Mouse (Mus musculus): ENCODE measurements around the gene Ube2r2. TPM values are rescaled to one million over a fixed set of nuclear protein-coding genes. Genes with fewer than 3 reads are reported as not detected.

Gene Ube2r2
- polyA plus RNA-seq, 1 experiment from 2014 or later: 94.0 TPM

DNA sequence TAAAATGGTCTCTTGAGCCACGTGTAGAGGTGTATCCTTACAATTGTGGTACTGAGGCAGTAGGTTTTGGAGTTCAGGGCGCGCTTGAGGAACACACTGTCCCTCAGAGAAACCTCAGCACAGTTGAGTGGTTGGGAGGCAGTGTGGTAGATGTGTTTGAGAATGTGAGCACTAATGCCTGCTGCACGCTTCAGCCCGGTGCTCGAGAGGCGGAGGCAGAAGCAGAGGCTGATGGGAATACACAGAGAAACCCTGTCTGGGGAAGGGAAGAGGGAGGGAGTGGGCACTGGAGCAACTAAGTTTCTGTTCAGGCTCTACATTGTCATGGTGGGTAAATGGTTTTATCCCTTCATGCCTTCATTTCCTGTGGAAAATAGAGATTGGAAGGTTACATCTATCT lies 15.6 kb downstream of the Ube2r2 start:
- no peak overlapping the region for H3K4me3 ChIP-seq
- no peak for ATAC-seq (ENCODE audit: insufficient number of reproducible peaks, insufficient read depth, low FRiP score, low TSS enrichment, low read depth)
- WGBS: 92% methylated on average over 7 of the region's 7 CpGs
- peaks cover 14% of the 10 kb centered on the region for H3K36me3 ChIP-seq
- H3K9ac ChIP-seq: no peak overlapping the region
- no peak overlapping the region for H3K4me2 ChIP-seq
- H3K4me1 ChIP-seq: no peaks in the 10 kb centered on the region
- no peaks in the 10 kb centered on the region for H3K27me3 ChIP-seq
- no peak overlapping the region for H3K27ac ChIP-seq
- no peaks in the 10 kb centered on the region for H3K9me3 ChIP-seq

DNA sequence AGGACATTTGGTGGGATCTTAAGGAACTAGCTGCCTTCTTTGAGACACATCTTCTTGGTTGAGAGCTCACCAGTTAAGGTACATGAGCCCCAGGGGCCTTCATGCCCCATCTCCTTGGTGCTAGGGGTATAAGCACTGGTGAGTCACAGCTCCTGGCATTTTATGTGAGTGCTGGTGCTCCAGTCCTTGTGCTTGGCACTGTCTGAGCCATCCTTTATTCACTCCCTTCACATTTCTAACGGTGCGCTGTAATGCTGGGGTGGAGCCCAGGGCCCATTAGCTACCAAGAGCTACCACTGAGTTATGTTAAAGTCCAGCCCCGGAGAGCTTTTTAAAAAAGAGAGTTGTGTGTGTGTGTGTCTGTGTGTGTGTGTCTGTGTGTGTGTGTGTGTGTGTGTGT lies 17.6 kb downstream of the Ube2r2 start:
- Histone ChIP-seq H3K4me1 (peaks cover 4% of the 10 kb centered on the region; the same call in 1 of the 2 replicates), H3K36me3 (peaks cover 11% of the 10 kb centered on the region), H3K9ac (no peak overlapping the region), H3K9me3 (no peaks in the 10 kb centered on the region), H3K27me3 (no peaks in the 10 kb centered on the region), H3K4me3 (no peak overlapping the region), H3K4me2 (no peak overlapping the region), H3K27ac (no peak overlapping the region)
- WGBS: 94% methylated on average over 3 of the region's 3 CpGs
- no peak for ATAC-seq (ENCODE audit: insufficient number of reproducible peaks, insufficient read depth, low FRiP score, low TSS enrichment, low read depth)

DNA sequence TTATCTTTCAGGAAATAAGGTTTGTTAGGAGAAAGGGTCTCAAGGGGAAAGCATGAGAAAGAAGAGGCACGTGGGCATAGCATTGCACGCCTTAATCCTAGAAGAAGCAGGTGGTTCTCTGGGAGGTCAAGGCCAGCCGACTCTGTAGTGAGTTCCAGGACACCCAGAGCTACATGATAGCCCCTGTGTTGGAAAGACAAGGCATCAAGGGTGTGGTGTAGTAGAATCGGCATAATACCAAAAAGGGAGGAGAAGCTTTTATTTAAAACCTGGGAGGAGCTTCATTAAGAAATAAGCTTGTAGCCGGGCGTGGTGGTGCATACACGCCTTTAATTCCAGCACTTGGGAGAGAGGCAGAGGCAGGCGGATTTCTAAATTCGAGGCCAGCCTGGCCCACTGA lies 21.4 kb downstream of the Ube2r2 start:
- no peak overlapping the region for H3K4me2 ChIP-seq
- H3K9ac ChIP-seq: no peak overlapping the region
- no peak for ATAC-seq (ENCODE audit: insufficient number of reproducible peaks, insufficient read depth, low FRiP score, low TSS enrichment, low read depth)
- 84% methylated on average over 9 of the region's 9 CpGs for WGBS
- no peaks in the 10 kb centered on the region for H3K36me3 ChIP-seq
- no peak overlapping the region for H3K4me3 ChIP-seq
- no peak overlapping the region for H3K27ac ChIP-seq
- H3K27me3 ChIP-seq: no peaks in the 10 kb centered on the region
- H3K9me3 ChIP-seq: no peaks in the 10 kb centered on the region
- H3K4me1 ChIP-seq: peaks cover 4% of the 10 kb centered on the region; the same call in 1 of the 2 replicates

DNA sequence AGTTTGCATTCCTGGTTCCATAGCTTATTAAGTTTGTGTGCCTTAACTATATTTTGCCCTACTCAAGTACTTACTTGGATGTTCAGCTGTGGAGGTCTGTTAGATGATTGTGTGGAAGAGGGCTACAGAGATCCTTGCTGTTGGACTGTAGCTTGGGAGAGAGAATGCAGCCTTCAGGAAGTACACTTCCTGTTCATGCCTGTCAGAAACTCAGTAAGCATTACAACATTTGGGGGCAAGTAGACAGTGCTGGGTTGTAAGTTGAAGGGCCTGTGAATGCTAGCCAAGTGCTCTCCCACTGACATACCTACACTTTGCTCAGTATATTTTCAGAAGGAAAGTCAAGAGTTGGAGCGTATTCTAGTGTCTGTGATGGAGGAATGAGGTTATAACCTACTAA lies 22.7 kb downstream of the Ube2r2 start:
- Histone ChIP-seq H3K9me3 (no peaks in the 10 kb centered on the region), H3K27ac (no peak overlapping the region), H3K27me3 (no peaks in the 10 kb centered on the region), H3K9ac (no peak overlapping the region), H3K4me1 (peaks cover 4% of the 10 kb centered on the region; the same call in 1 of the 2 replicates), H3K4me2 (no peak overlapping the region), H3K36me3 (no peaks in the 10 kb centered on the region), H3K4me3 (no peak overlapping the region)
- ATAC-seq (ENCODE audit: insufficient number of reproducible peaks, insufficient read depth, low FRiP score, low TSS enrichment, low read depth): no peak
- WGBS: 89% methylated on average over 1 of the region's 1 CpGs

DNA sequence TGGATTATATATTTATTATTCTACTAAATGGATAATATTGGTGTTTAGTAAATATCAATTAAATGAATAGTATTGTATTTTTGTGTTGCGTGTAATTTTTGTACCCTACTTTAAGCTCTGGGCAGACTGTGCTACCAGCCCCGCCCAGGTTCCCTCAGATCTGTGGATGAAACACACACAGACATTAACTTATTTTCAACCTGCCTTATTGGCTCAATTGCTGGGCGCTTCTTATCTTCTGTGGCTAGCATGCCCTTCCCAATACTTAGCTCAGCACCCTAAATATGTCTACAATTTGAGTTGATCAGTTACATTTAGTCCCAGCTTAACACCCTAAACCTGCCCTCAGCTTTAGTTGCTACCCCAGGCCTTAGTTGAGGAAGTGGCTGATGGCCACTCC lies 25.7 kb downstream of the Ube2r2 start:
- no peak for ATAC-seq (ENCODE audit: insufficient number of reproducible peaks, insufficient read depth, low FRiP score, low TSS enrichment, low read depth)
- Histone ChIP-seq H3K36me3 (no peaks in the 10 kb centered on the region), H3K4me2 (no peak overlapping the region), H3K27ac (no peak overlapping the region), H3K27me3 (no peaks in the 10 kb centered on the region), H3K4me3 (no peak overlapping the region), H3K4me1 (peaks cover 9% of the 10 kb centered on the region; the same call in 1 of the 2 replicates), H3K9ac (no peak overlapping the region), H3K9me3 (no peaks in the 10 kb centered on the region)
- 97% methylated on average over 3 of the region's 3 CpGs for WGBS

DNA sequence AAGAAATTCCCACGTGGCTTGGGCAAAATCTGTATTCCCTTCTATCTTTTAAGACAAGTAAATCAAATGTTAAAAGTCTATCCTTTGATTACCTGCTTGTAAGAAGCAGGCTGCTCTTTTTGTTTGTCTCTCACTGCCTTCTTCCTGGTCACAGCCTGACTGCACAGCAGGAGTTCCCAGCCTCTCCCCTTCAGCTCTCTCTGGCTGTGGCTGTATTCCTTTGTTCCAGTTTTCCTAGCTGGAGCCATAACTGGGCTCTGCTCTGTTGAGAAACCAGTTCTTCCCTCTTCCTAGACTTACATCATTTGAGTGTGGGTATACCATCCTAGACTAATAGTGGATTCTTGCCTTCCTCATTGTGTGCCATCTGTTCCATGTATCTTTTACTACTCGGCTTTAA lies 29.4 kb downstream of the Ube2r2 start:
- no peak overlapping the region for H3K4me3 ChIP-seq
- 43% methylated on average over 2 of the region's 2 CpGs for whole genome bisulfite sequencing

DNA sequence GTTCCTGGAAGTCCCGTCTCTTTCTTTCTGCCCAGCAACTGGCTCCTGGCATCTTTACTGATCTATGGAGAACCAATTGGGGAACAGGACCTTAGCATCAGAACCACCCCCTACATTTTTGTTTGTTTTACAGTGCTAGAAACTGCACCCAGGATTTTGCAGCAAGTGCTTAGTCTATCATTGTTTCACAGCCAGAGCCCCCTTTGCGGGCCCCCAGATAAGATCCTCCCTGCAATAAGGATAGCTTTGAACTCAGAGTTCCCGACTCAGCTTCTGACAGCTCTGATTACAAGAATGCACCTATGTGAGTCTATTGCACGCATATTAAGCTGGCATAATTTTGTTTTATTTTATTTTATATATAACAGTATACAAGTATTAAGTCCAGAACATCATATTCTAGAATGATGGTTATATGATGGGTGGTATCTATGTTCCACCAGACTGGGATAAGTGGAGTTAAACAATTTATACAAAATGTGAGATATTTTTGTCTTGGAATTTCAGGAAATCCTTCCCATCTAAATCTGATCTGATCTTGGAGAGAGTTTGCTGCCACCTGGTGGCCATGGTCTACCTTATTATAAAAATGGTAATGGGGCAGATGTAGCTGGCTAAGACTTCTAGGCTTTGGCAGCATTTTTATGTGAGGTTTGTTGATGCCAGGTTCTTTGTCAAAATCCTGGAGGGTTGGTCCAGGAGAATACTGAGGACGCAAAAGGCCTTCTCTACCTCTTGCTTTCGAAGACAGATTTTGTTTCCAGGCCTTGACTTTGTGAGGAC lies 30.3 kb downstream of the Ube2r2 start:
- Histone ChIP-seq H3K36me3 (peaks cover 18% of the 10 kb centered on the region), H3K4me2 (no peak overlapping the region), H3K4me3 (no peak overlapping the region), H3K9ac (no peak overlapping the region), H3K27ac (peak overlapping the region; percentile 35; the same call in 1 of the 2 replicates), H3K9me3 (no peaks in the 10 kb centered on the region), H3K27me3 (no peaks in the 10 kb centered on the region), H3K4me1 (peaks cover 4% of the 10 kb centered on the region; the same call in 1 of the 2 replicates)
- ATAC-seq (ENCODE audit: insufficient number of reproducible peaks, insufficient read depth, low FRiP score, low TSS enrichment, low read depth): no peak
- 69% methylated on average over 6 of the region's 6 CpGs for WGBS

More for the DNA sequence above, 29.4 kb downstream of the Ube2r2 start:
- ATAC-seq (ENCODE audit: insufficient number of reproducible peaks, insufficient read depth, low FRiP score, low TSS enrichment, low read depth): no peak
- Histone ChIP-seq H3K4me2 (no peak overlapping the region), H3K9ac (peak overlapping the region; percentile 44; the same call in 1 of the 2 replicates), H3K36me3 (peaks cover 16% of the 10 kb centered on the region), H3K27me3 (no peaks in the 10 kb centered on the region), H3K27ac (0 out of 2 replicates have a peak overlapping the region, but pooled peaks have one; percentile 35), H3K9me3 (no peaks in the 10 kb centered on the region), H3K4me1 (peaks cover 4% of the 10 kb centered on the region; the same call in 1 of the 2 replicates)

DNA sequence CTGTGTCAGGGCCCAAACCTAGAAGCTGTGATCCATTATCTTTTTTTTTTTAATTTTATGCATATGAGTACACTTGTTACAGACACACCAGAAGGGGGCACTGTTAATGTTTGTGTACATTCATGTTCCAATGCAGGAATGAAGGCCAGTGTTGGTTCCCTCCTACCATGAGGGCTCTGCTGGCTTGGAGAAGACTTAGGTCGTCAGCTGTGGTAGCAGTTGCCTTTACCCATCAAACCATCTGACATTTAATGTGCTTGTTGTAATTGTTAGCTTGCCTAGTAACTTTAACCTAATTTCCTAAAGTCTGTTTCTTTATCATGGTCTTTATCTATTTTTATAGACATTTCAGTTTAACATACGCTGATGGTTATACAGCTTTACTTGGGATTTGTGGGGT lies 35.4 kb downstream of the Ube2r2 start:
- Histone ChIP-seq H3K4me3 (no peak overlapping the region), H3K27me3 (no peaks in the 10 kb centered on the region), H3K9me3 (no peaks in the 10 kb centered on the region), H3K36me3 (peaks cover 34% of the 10 kb centered on the region), H3K4me1 (no peaks in the 10 kb centered on the region), H3K9ac (no peak overlapping the region), H3K4me2 (no peak overlapping the region), H3K27ac (no peak overlapping the region)
- ATAC-seq (ENCODE audit: insufficient number of reproducible peaks, insufficient read depth, low FRiP score, low TSS enrichment, low read depth): no peak
- WGBS: 74% methylated on average over 2 of the region's 2 CpGs

DNA sequence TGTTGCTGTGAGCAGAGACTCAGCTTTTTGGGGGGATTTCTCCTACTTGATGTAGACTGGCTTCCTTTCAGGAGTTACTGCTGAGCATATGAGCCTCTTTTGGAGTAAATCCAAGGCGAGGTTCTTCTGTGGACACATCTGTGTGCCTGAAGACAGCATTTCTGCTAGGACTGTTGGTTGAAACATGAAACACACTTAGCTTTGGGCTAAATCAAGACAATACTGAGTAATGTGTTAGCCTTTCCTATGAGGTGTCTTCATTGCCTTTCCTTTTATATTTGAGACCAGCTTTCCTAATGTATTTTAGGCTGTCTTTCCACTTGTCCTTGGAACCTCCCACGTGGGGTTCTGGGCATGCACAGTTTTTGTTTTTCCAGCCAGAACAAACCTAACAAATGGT lies 39.1 kb downstream of the Ube2r2 start:
- ATAC-seq (ENCODE audit: insufficient number of reproducible peaks, insufficient read depth, low FRiP score, low TSS enrichment, low read depth): no peak
- Histone ChIP-seq H3K9ac (no peak overlapping the region), H3K27ac (no peak overlapping the region), H3K27me3 (no peaks in the 10 kb centered on the region), H3K4me2 (no peak overlapping the region), H3K9me3 (no peaks in the 10 kb centered on the region), H3K4me1 (no peaks in the 10 kb centered on the region), H3K4me3 (no peak overlapping the region), H3K36me3 (peaks cover 44% of the 10 kb centered on the region)
- WGBS: 83% methylated on average over 2 of the region's 2 CpGs

DNA sequence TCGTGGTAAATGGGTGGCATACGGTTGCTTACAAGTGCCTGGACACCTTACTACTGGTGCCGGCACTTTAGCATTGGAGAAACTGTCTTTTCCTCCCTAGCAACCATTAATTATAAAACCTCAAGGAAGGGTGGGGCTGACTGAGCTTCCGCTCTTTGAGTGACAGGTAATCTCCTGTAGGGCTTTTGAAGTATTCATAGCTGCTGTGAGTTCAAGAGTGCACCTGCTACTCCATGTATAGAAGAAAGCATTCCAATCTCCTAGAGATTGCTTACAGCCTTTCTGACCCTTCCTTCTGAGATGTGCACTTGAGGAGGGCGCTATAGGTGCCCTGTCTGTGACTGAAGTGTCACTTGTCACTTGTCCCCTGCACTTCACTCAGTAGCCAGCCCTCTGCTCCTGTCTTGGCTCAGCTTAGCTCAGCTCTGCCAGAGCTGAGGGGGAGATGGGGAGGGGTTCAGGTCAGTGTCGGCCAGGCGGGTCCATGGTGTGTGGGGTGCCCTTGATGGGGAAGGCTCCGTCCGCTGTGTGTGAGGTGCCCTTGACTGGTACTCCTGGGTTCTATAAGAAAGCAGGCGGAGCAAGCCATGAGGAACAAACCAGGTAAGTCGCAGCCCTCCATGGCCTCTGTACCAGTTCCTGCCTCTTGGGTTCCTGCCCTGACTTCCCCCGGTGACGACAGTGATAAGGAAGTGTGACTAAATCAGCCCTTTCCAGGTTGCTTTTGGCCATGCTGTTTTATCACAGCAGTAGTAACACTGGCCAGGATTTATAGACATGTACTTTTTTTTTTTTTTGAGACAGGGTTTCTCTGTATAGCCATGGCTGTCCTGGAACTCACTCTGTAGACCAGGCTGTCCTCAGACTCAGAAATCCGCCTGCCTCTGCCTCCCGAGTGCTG lies 44.5 kb downstream of the Ube2r2 start:
- WGBS: 88% methylated on average over 15 of the region's 15 CpGs
- no peak for ATAC-seq (ENCODE audit: insufficient number of reproducible peaks, insufficient read depth, low FRiP score, low TSS enrichment, low read depth)
- peaks cover 67% of the 10 kb centered on the region for H3K36me3 ChIP-seq

DNA sequence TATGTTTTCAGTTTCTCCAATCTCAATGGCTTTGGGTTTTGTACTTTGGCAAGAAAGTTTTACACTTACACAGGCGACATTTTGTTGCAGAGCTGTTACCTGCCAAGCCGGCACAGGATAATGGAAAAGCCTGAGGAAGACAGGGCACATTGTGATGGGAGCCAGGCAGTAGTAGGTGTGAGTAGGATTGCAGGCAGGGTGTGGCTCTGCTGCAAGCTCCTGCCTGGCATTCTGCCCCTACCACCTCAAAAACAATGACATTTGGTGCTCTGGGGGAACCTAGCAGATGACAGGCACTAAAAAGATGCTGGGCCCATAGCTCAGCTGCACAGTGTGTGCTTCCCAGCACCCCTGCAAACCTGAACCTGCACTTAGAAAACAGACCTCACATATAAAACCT lies 54.3 kb downstream of the Ube2r2 start:
- Histone ChIP-seq H3K4me1 (no peaks in the 10 kb centered on the region), H3K36me3 (peaks cover 78% of the 10 kb centered on the region), H3K9ac (no peak overlapping the region), H3K9me3 (no peaks in the 10 kb centered on the region), H3K4me3 (no peak overlapping the region), H3K4me2 (no peak overlapping the region), H3K27ac (no peak overlapping the region; the same call in 1 of the 2 replicates), H3K27me3 (no peaks in the 10 kb centered on the region)
- ATAC-seq (ENCODE audit: insufficient number of reproducible peaks, insufficient read depth, low FRiP score, low TSS enrichment, low read depth): no peak
- WGBS: 94% methylated on average over 2 of the region's 2 CpGs

More for the DNA sequence above, 44.5 kb downstream of the Ube2r2 start:
- no peak overlapping the region for H3K27ac ChIP-seq
- no peak overlapping the region for H3K9ac ChIP-seq
- no peaks in the 10 kb centered on the region for H3K9me3 ChIP-seq
- no peaks in the 10 kb centered on the region for H3K4me1 ChIP-seq
- no peaks in the 10 kb centered on the region for H3K27me3 ChIP-seq
- H3K4me2 ChIP-seq: no peak overlapping the region
- H3K4me3 ChIP-seq: no peak overlapping the region

All from embryonic facial prominence, embryonic 13.5 days (tissue).